Mouse (Mus musculus) bone marrow macrophage, adult 2 months (primary cell): ENCODE data around the gene Creg1.

ENCODE experiments used
- CTCF ChIP-seq: IDR thresholded peaks from 2 replicates; pipeline ENCODE4 v1.5.1; 2012; ENCODE audit warnings: low read depth, mild to moderate bottlenecking, low read length, moderate library complexity
- POLR2A ChIP-seq: IDR thresholded peaks from 2 replicates; pipeline ENCODE4 v1.6.1; 2012; ENCODE audit warnings: mild to moderate bottlenecking, low read depth, low read length, borderline replicate concordance

DNA sequence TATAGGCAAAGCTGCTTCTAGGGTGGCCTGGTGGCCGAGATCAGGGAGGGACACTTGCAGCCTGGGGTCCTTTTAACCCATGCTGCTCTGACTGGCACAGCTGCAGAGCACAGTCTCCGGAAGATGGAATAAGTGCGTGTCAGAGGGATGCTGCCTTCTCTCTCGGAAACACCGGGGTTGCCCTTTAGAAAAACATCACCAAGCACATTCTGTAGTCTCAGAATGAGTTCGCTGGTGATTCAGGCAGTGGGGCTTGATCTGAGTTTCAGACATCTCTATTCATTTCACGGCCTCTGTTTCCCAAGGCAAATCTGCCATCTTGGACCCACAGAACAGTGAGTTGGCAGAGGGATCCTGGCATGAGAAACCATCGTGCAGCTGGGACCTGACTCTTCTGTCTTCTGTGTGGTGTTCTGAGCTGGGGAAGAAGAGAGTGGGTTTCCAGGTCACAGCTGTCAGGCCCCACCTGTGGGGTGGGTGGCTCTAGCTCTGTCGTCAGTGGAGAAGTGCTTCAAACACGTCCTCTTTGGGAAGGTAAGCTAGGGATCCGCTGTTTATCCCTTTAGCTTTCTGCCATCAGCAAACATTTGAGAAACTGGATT, 38.3 kb downstream of the Creg1 start:
- TF ChIP-seq CTCF (no peak), POLR2A (no peak)
